Mouse (Mus musculus) C2C12 (cell line): Measurements from ENCODE around the gene Lmcd1. TPM values are rescaled to one million over a fixed set of nuclear protein-coding genes. Genes with fewer than 3 reads are reported as not detected.

Experiments used
- H3K27me3 ChIP-seq: one replicate; pipeline ENCODE4 v1.6.1; 2011; ENCODE audit not compliant: control insufficient read depth, insufficient read depth, insufficient read length
- H3K36me3 ChIP-seq: one replicate; pipeline ENCODE4 v1.6.1; 2011; ENCODE audit not compliant: control insufficient read depth, insufficient read depth
- H3K4me3 ChIP-seq: one replicate; pipeline ENCODE4 v1.5.1; 2011; ENCODE audit warnings: mild to moderate bottlenecking, control low read depth; ENCODE audit not compliant: poor library complexity, insufficient read depth, severe bottlenecking
- H3K79me2 ChIP-seq: one replicate; pipeline ENCODE4 v1.6.1; 2011; ENCODE audit not compliant: control insufficient read depth, insufficient read depth
- H3K79me3 ChIP-seq: one replicate; pipeline ENCODE4 v1.6.1; 2011; ENCODE audit warnings: low read depth, control low read depth
- H3ac ChIP-seq: one replicate; pipeline ENCODE3; 2011; ENCODE audit warnings: low read depth; ENCODE audit not compliant: control insufficient read depth, insufficient read length
- CEBPB ChIP-seq: IDR thresholded peaks from one replicate; pipeline ENCODE4 v1.6.1; 2011; ENCODE audit warnings: low read depth, mild to moderate bottlenecking, control low read depth, moderate library complexity
- CTCF ChIP-seq: IDR thresholded peaks from one replicate; pipeline ENCODE4 v1.5.1; 2011; ENCODE audit not compliant: control insufficient read depth, insufficient read depth, insufficient read length
- FOSL1 ChIP-seq: IDR thresholded peaks from one replicate; pipeline ENCODE4 v1.8.0; 2011; ENCODE audit warnings: mild to moderate bottlenecking, low read length; ENCODE audit not compliant: poor library complexity, insufficient read depth, severe bottlenecking
- MAX ChIP-seq: IDR thresholded peaks from one replicate; pipeline ENCODE4 v1.6.1; 2011; ENCODE audit warnings: mild to moderate bottlenecking, control low read depth
- MYOD1 ChIP-seq: IDR thresholded peaks from one replicate; pipeline ENCODE4 v1.6.1; 2011; ENCODE audit warnings: low read depth; ENCODE audit not compliant: control insufficient read depth, insufficient read length
- MYOG ChIP-seq: IDR thresholded peaks from one replicate; pipeline ENCODE4 v1.6.1; 2011; ENCODE audit not compliant: control insufficient read depth, insufficient read length; ENCODE audit errors: extremely low read depth
- USF1 ChIP-seq: IDR thresholded peaks from one replicate; pipeline ENCODE4 v1.6.1; 2011; ENCODE audit warnings: low read depth, mild to moderate bottlenecking, control low read depth, moderate library complexity
- polyA plus RNA-seq: library from polyadenylated mRNA; unstranded; fragments of >200 nt; fragmentation: generic; extraction: Trizol; gene quantifications from one replicate; pipeline ENCODE4 v1.2.1, GENCODE M21; 2012; ENCODE audit warnings: missing spikeins

Lmcd1 gene
- polyA plus RNA-seq, 1 experiment = 1.8 TPM

- no peaks in the 10 kb centered on the region for H3K79me2 ChIP-seq
- H3ac ChIP-seq = no peak overlapping the region
Observed at GRCm38 (mm10) chr6:112304751-112305150, 31.2 kb downstream of the Lmcd1 start.

GRCm38 (mm10) chr6:112309330-112309938, 35.9 kb downstream of the Lmcd1 start:
- Histone ChIP-seq H3K79me3 (no peaks in the 10 kb centered on the region), H3K27me3 (no peaks in the 10 kb centered on the region), H3K36me3 (no peaks in the 10 kb centered on the region), H3K79me2 (no peaks in the 10 kb centered on the region), H3K4me3 (no peak overlapping the region), H3ac (no peak overlapping the region)
- no peak for TF ChIP-seq MYOD1
- no peak for TF ChIP-seq MAX
- TF ChIP-seq CTCF = no peak
- TF ChIP-seq FOSL1 = no peak
- TF ChIP-seq USF1 = no peak
- TF ChIP-seq CEBPB = no peak
- no peak for TF ChIP-seq MYOG

More at GRCm38 (mm10) chr6:112304751-112305150, 31.2 kb downstream of the Lmcd1 start:
- Histone ChIP-seq H3K36me3 (no peaks in the 10 kb centered on the region), H3K79me3 (no peaks in the 10 kb centered on the region), H3K27me3 (no peaks in the 10 kb centered on the region), H3K4me3 (no peak overlapping the region)
- TF ChIP-seq CEBPB (no peak), MYOG (no peak), CTCF (no peak), USF1 (no peak), MAX (no peak), FOSL1 (no peak), MYOD1 (no peak)

GRCm38 (mm10) chr6:112311385-112311784, 37.8 kb downstream of the Lmcd1 start:
- TF ChIP-seq USF1 (no peak), MYOG (no peak), FOSL1 (no peak), MYOD1 (no peak), CTCF (no peak), MAX (no peak), CEBPB (no peak)
- H3ac ChIP-seq = no peak overlapping the region

GRCm38 (mm10) chr6:112319449-112319848, 45.9 kb downstream of the Lmcd1 start:
- Histone ChIP-seq H3K36me3 (no peaks in the 10 kb centered on the region), H3K4me3 (no peak overlapping the region), H3K79me3 (no peaks in the 10 kb centered on the region), H3ac (no peak overlapping the region), H3K27me3 (no peaks in the 10 kb centered on the region), H3K79me2 (no peaks in the 10 kb centered on the region)
- TF ChIP-seq USF1 (no peak), CTCF (no peak), FOSL1 (no peak), MYOD1 (no peak), MYOG (no peak), CEBPB (no peak), MAX (no peak)

More at GRCm38 (mm10) chr6:112311385-112311784, 37.8 kb downstream of the Lmcd1 start:
- H3K4me3 ChIP-seq = no peak overlapping the region
- no peaks in the 10 kb centered on the region for H3K79me2 ChIP-seq
- H3K36me3 ChIP-seq = no peaks in the 10 kb centered on the region
- no peaks in the 10 kb centered on the region for H3K27me3 ChIP-seq
- H3K79me3 ChIP-seq = no peaks in the 10 kb centered on the region

- no peak for TF ChIP-seq MAX
- no peak for TF ChIP-seq CEBPB
- no peak for TF ChIP-seq MYOD1
- TF ChIP-seq MYOG = no peak
- TF ChIP-seq FOSL1 = no peak
- no peak for TF ChIP-seq USF1
- TF ChIP-seq CTCF = no peak
- Histone ChIP-seq H3K79me2 (no peaks in the 10 kb centered on the region), H3K36me3 (no peaks in the 10 kb centered on the region), H3K4me3 (no peak overlapping the region), H3K27me3 (no peaks in the 10 kb centered on the region), H3ac (no peak overlapping the region), H3K79me3 (no peaks in the 10 kb centered on the region)
Observed at GRCm38 (mm10) chr6:112320679-112321078, 47.1 kb downstream of the Lmcd1 start.

GRCm38 (mm10) chr6:112322916-112323315, 49.4 kb downstream of the Lmcd1 start:
- no peak overlapping the region for H3ac ChIP-seq
- H3K27me3 ChIP-seq = no peaks in the 10 kb centered on the region
- TF ChIP-seq FOSL1 (no peak), MYOD1 (no peak)
- H3K4me3 ChIP-seq = no peak overlapping the region
- H3K79me3 ChIP-seq = no peaks in the 10 kb centered on the region
- H3K79me2 ChIP-seq = no peaks in the 10 kb centered on the region
- no peaks in the 10 kb centered on the region for H3K36me3 ChIP-seq
